Mouse (Mus musculus): Measurements from ENCODE around the gene Zp3r. TPM values are rescaled to one million over a fixed set of nuclear protein-coding genes. Genes with fewer than 3 reads are reported as not detected.
A peak's percentile ranks its signal among the peaks of the same experiment; 100 is the strongest.
"Not testable (repeated sequence)": the region's sequence is repeated elsewhere in the genome, so short reads cannot be mapped to it uniquely, and the experiment has no call there.

Zp3r gene
- not detected in 2 replicates for total RNA-seq (2021)
- long read RNA-seq: 0 reads

DNA sequence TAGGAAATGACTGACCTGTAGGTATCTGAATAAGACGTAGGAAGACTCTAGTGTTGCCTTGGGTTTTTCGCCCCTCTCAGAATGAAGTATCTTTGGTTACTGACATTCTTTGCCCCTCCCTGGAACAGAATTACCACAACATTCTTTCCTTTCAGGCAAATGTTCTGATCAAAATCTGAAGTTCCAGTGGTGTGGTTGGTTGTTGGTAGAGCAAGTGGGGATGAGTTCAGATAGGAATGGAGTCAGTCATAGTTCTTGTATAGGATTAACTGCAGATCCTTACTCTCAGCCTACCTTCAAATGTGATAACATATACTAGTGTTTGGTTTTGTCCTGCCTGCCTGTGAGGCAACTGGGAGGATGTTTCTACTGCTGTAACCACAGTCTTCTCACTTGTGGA is at the start of gene Zp3r:
TSS of gene Zp3r (minus strand) at position 101 of the 400 bp plus-strand sequence.
- no peak for DNase-seq

DNA sequence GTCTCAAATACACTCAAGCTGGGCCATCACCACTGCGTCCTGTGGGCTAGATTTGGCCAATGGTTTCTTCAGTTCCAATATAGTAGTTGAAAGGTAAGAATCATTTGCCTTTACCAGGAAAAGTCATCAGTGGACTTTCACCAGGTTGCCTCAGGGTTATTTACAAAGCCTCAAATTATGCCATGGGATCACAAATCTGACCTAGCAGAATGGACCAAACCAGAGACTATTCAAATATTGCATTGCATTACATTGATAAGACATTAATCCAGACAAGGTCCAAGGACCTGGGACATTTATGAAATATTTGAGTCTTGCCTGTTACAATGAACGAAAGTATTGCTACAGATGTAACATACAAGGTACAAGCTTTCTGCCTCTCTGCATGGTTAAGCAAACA is 49.1 kb upstream of the Zp3r start:
- DNase-seq: no peak

DNA sequence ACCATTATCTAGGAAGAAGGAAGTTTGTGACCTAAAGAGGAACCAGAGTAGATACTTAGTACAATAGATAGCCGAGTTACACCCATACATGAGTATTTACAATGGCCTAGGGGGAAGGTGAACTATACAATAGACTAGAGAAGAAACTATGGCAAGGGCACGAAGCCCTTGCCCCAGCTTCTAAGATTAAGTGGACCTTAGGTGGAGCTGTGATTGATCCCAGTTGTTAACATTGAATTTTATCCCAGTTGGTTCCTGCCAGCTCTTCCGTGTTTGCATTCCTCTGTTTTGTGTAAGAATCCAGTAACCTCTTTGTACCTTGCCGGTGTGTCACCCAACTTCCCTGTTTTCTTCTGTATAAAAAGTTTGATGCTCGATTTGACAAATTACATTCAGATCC is 34.2 kb upstream of the Zp3r start:
- DNase-seq: not testable (repeated sequence)

DNA sequence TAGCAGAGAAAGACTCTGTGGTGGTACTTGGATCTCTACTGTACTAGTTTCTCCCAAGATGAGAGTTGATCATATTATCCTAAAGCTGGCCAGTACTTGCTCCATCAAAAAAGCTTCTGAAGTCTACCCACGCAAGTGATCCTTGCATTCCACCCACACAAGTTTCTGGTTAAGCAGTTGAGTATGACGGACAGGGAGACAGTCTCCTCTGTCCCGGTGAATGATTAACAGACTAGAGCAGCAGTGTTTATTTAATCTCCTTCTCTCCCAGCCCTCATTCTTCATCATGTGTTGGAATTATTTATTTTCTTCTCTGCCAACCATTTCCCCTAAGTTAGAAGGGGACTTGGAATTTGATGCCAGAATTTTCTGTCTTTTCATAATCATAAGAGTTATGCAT is 32.0 kb upstream of the Zp3r start, which contains the start of gene C4bp:
TSS of gene C4bp (minus strand) at position 179 of the 400 bp plus-strand sequence.
- no peak for DNase-seq

DNA sequence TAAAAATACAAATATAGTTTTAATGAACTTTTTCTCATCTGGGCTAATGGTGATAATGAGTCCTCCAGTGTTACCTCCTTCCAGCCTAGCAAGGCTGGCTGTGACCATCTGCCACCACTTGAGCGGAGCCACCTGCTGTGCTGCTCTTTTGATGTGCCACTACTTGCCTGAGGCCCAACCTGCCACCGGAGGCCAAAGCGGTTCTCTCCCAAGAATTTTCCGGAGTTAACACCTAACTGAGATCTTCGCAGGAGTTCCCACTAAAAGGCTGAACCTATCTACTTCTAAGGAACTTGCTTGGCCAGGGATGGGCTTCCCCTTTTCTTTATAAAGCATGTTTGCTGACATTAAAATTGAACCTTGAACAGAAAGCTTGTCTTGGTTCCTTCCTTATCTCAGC is 30.2 kb upstream of the Zp3r start:
- DNase-seq: not testable (repeated sequence)

DNA sequence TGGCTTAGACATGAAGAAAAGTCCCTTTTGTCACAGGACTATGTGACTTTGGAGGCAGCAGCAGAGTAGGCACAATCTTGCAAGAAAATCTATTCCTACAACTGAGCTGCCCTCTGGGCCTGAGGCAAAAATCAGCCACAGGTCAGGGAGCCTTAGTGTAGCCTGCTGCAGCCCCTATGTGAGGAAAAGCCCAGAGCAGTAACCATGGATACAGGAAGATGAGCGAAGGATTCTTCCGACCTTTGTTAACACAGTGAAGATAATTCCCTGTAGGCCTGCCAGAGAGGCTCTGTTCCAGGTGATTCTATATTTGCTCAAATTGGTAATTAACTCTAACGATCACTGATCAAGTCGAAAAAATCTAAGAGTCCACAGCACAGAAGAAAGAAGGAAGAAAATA is 14.7 kb upstream of the Zp3r start:
- no peak for DNase-seq

DNA sequence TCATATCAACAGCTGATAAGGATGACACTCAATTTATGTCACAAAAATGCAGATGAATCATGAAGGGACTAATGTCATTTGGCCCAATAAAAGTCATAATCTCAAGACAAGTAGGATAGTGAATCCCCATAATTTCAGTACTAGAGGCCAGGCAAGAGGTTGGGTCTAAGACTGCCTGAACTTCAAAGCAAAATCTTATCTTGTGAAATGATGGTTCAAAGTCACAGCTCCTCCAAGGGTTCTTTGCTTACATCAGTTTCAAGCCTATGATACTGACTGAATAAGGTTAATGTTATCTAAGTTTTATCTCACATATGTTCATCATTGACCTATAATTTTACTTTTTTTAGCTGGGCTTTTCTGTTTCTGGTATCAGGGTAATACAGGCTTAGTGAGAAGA is 11.5 kb upstream of the Zp3r start:
- DNase-seq: no peak

DNA sequence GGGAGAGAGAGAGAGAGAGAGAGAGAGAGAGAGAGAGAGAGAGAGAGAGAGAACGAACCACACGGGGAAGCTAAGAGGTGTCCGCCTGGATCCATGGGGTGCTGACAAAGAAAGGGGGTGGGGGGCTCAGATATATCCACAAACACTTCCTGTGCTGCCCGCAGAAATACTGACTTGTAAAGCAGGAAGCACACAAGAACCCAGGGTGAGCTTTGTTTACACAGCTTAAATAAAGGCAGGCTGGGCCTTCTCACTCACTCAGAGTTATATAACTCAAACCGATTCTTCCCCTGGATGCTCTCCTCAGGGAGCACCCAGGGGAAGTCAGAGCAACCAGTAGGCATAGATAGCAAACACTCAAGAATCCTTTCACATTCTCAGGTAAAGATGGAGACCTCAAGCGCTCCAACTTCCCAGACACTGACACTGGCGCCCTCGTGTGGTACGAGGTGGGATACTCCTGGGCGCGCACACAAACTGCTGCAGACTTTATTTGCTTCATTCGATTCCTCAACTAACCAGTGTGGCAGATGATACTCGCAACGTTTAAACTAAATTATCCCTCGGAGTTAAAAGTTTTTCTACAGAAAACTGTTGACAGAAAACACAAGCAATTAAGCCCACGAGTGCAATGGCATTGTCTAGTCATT is 4.5 kb upstream of the Zp3r start:
- peak; percentile 58 for DNase-seq

DNA sequence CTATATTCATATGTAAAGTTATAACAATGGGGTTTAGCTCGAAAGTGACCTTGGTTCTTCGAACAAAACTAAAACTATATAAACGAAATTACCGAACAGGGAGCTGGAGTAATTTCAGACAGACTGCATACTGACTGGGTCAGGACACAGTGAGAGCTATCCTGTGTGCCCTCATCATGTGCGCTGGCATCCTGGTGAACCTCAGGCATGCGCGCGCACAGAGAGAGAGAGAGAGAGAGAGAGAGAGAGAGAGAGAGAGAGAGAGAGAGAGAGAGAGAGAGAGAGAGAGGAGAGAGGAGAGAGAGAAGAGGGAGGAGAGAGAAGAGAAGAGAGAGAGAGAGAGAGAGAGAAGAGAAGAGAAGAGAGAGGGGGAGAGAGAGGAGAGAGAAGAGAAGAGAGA is 3.9 kb upstream of the Zp3r start:
- DNase-seq: no peak

DNA sequence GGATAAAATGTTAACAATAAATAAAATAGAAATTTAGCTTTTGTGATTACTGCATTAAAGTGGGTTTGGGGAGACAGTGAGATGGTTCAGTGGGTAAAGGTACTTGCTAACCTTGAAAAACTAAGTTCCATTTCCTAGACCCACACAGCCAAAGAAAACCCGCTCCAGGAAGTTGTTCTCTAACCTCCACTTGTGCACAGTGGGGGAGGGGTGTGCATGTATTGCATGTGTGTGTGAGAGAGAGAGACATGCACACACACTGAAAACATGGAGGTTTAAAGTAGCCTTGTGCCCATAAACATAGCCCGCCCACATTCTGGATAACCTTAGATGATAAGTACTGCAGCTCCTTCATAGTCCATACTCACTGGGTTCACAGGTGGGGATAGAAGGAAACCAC is 33.1 kb downstream of the Zp3r start:
- no peak for DNase-seq

DNA sequence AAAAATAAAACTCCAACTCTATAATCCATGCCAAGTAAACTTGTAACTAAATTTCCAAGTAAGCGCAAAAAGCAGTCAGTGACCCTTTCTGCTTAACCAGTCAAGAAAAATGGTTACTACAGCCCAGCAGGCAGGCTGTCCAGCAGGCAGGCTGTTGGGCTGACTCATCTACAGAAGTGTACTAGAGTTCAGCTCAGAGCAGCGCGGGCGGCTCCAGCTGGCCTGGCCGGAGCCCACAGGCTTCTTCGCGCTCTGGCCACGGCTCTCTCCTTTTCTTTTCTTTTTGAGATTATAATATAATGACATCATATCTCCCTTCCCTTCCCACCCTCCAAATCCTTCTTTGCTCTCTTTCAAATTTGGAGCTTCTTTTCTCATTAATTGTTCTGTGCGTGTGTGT is 40.8 kb downstream of the Zp3r start:
- DNase-seq: peak; percentile 5

DNA sequence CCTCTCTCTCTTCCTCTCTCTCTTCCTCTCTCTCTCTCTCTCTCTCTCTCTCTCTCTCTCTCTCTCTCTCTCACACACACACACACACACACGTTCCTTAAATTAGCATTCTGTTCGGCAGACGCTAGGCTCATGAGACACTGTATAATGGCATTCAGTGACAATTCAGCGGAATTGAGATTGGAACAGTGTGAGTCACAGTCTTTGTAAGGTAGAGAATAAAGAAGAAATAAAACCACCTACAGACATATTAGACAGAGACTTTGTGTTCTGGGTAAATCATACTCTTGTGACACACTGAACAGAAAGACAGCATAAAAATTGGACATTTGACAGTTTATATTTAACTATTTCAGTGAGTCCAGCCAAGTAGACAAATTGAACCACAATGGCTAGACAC is 53.0 kb downstream of the Zp3r start:
- DNase-seq: no peak

DNA sequence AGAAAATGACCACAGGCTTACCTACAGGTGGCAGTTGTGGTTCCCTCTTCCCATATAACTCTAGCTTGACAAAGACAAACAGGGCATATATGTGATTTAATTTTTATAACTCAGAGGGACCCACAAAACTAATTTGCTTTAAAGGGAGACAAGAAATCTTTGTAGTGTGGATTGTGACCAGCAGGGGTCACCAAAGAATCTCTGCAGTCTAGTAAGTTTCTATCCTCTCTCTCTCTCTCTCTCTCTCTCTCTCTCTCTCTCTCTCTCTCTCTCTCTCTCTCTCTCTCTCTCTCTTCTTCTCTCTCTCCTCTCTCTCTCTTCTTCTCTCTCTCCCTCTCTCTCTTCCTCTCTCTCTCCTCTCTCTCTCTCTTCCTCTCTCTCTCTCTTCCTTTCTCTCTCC is 53.5 kb downstream of the Zp3r start:
- peak; percentile 6 for DNase-seq

DNA sequence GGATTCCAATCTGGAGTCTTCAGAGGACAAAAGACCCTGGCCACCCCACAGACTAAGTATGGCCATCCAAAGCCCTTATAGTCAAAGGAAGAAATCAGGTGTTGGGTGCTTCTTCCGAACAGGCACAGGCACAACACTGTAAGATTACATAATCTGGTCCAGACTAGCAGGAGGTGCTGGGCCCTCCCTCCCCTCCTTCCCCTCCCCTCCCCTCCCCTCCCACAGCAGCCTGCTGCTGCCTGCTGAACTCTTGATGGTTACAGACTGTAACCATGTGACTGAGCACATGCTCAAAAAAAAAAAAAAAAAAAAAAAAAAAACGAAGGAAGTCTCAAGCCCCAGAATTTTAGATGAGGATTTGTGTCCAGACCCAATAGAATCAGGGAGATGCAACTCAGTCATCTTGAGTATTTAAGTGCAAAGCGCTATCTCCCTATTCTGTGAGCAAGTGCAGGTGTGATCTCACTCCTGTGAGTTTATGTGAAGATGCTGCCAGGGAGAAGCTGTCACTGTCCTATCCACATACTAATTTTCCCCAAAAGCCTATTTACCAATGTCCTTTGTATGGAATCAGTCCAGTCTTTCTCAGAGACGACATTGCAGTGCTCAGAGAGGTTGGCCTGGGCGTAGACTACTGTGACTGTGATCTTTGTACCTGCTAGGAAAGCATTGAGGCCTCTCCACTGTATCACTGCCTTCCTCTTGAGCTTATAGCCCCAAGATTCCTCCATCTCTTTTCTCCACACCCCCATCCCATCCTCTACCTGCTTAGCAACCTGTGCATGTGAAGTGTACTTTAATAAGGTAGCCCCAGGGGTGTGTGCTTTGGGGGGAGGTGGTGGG is 77.8 kb downstream of the Zp3r start:
- DNase-seq: no peak

DNA sequence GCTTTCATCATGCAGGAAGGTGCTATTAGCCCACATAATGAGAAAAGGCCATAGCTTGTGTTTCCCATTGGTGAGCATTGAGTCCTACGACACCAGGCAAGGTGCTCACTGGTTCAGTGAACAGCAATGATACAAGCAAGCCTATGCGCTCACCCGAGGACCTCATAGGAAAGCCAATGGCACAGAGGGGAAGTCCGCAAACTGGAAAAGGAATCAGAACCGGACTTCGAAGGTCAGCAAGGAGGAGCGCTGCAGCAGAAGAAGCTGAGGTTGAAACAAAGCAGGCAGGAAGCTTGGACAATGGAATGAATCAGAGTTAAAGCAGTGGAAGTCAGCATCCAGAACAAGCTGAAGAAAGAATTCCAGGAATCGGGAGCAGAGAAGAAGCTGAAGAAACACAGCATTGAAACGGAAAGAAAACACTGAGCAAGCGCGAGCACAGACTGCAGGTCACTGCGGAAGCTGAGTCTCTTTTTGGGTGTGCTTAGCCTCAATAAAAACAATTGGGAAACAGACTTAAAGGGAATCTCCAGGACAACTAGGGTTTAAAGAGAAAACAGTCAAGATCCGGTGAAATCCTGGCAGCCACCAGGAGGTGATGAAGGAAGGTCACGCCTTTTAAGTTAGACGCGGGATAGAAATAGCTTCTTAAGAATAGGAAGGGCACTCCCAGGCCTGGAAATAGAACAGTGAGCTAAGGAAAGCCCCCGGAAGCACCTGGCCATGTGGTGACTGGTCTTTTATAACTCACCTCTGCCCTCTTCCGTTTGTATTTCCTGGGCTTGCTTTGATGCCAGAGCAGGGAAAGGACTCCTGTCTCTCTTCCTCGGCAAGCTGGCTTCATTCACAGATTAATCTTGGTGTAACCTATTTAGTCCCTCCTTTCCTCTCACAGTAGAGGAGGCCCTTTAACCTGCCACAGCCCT is 78.9 kb downstream of the Zp3r start:
- peak; percentile 26 for DNase-seq

DNA sequence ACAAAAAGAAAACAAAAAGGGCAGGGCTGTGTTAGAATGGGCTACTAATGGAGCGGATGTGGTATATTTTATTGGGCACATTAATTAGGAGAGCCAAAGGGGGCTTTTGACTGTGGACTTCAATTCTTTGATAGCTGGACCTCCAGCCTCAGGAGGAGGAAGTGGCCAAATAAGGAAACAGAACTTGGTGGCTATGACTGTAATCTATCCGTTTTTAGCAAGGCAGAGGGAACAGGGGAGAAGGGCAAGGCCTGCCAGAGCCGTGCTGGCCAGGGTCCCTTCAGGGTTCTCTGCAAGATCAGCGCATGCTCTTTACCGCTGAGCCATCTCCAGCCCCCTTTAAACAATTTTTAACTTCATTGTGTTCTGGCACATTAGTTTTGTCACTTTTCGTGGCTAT is 79.7 kb downstream of the Zp3r start:
- DNase-seq: no peak

DNA sequence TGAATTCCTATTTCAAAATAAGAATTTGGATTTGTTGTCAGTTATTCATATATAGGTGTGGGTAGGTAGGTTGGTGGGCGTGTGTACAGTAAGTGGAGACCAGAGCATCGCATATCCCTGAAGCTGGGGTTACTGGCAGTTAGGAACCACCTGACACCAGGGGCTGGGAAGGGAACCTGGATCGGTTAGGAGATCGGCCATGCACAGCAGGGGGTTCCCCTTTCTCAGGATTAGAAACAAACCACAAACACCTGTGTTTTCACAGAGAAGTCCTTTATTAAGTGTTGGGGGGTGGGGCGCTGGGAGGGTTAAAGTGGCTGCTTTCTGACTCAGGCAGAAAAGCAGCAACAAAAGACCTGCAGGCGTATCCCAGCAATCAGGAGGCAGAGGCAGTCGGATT is 80.3 kb downstream of the Zp3r start:
- DNase-seq: no peak

DNA sequence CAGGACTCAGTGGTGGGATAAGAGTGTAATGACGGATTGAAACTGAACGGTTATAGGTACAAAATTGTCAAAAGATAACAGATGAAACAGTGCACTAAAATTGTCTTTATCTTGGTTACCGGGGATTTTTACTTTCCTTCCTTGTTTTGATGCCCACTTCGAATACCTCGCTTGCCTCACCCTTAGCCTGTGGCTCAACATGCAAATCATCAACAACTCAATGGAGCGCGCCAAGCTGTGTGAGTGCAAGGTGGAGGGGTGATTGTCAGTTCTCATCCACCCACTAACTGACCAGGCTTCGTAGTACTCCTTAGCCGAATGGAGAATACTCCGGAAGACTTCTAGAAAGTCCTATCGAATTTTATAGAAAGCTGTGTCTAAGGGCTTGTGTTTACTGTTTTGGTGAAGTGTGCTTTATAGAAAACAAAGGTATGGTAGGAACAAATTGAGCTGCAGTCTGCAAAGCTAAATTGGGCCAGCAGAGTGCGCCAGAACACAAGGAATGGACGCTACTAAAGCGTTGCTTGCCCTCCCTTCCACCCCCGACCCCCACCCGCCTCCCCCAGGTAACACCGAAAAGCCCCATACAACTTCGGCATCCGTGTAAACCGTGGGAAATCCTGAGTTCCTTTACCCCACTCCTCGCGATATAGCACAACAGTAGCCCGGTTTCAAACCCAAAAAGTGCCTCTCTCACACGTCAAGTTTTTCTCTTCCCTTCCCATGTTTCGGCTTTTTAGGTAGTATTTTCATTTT is 81.6 kb downstream of the Zp3r start:
- DNase-seq: peak; percentile 58
